Mouse (Mus musculus) limb, embryonic 10.5 days (tissue): ENCODE measurements at regions not wholly inside any gene's neighbourhood (a gene's known extent, or its start where the extent isn't known, plus 50 kb on each side); places are given as distances from the start of the nearest gene placed in this dataset.
A peak's percentile ranks its signal among the peaks of the same experiment; 100 is the strongest.

Experiments used
- DNase-seq: peaks from one replicate; pipeline ENCODE4 v3.0.0-alpha.2; 2017; ENCODE audit warnings: low spot score
- H3K27ac ChIP-seq: fragments of 300-500 bp; sonication (generic); 2 replicates; pipeline ENCODE4 v1.5.1; 2016; ENCODE audit warnings: mild to moderate bottlenecking
- H3K27me3 ChIP-seq: fragments of 300-500 bp; sonication (generic); 2 replicates; pipeline ENCODE4 v1.6.1; 2016; ENCODE audit warnings: low read depth, mild to moderate bottlenecking; ENCODE audit not compliant: poor library complexity, severe bottlenecking
- H3K36me3 ChIP-seq: fragments of 300-500 bp; sonication (generic); 2 replicates; pipeline ENCODE4 v1.6.1; 2016; ENCODE audit warnings: mild to moderate bottlenecking, moderate library complexity
- H3K4me1 ChIP-seq: fragments of 300-500 bp; sonication (generic); 2 replicates; pipeline ENCODE4 v1.6.1; 2016
- H3K4me3 ChIP-seq: fragments of 300-500 bp; sonication (generic); 2 replicates; pipeline ENCODE4 v1.5.1; 2016; ENCODE audit warnings: mild to moderate bottlenecking, moderate library complexity
- H3K9me3 ChIP-seq: fragments of 300-500 bp; sonication (generic); replicated peaks from 2 replicates; pipeline ENCODE4 v1.6.1; 2016; ENCODE audit warnings: mild to moderate bottlenecking
- WGBS: fragments of 180-500 bp; shearing (Covaris S2); methylation state at CpG from one replicate; pipeline ENCODE4 v1.1.7; 2016; 5-methylcytosine and 5-hydroxymethylcytosine counted together

- Histone ChIP-seq H3K4me1 (peaks cover 26% of the 10 kb centered on the region), H3K36me3 (no peaks in the 10 kb centered on the region), H3K4me3 (no peak overlapping the region), H3K27ac (no peak overlapping the region), H3K27me3 (no peaks in the 10 kb centered on the region), H3K9me3 (no peaks in the 10 kb centered on the region)
- peak; percentile 57 for DNase-seq
- WGBS = 61% methylated on average over 6 of the region's 6 CpGs
These were observed 233.6 kb downstream of the Agtpbp1 start for GRCm38 (mm10) chr13:59351461-59351860.

- Histone ChIP-seq H3K9me3 (no peaks in the 10 kb centered on the region), H3K27ac (no peak overlapping the region), H3K27me3 (no peaks in the 10 kb centered on the region), H3K4me1 (peaks cover 26% of the 10 kb centered on the region), H3K4me3 (no peak overlapping the region), H3K36me3 (no peaks in the 10 kb centered on the region)
- no peak for DNase-seq
- WGBS = 58% methylated on average over 7 of the region's 7 CpGs
These were observed 234.3 kb downstream of the Agtpbp1 start for GRCm38 (mm10) chr13:59350613-59351150.

- Histone ChIP-seq H3K27me3 (no peaks in the 10 kb centered on the region), H3K27ac (no peak overlapping the region), H3K9me3 (no peaks in the 10 kb centered on the region), H3K4me1 (peaks cover 11% of the 10 kb centered on the region; the same call in 1 of the 2 replicates), H3K36me3 (no peaks in the 10 kb centered on the region), H3K4me3 (no peak overlapping the region)
- no peak for DNase-seq
These were observed 236.5 kb downstream of the Agtpbp1 start for GRCm38 (mm10) chr13:59348510-59348909.

GRCm38 (mm10) chr13:59341871-59342270, 243.2 kb downstream of the Agtpbp1 start:
- no peak overlapping the region for H3K4me3 ChIP-seq
- no peak for DNase-seq
- peaks cover 23% of the 10 kb centered on the region for H3K4me1 ChIP-seq
- H3K27me3 ChIP-seq = no peaks in the 10 kb centered on the region
- no peaks in the 10 kb centered on the region; the same call in 1 of the 2 replicates for H3K9me3 ChIP-seq
- WGBS = 84% methylated on average over 13 of the region's 13 CpGs
- no peak overlapping the region for H3K27ac ChIP-seq
- no peaks in the 10 kb centered on the region for H3K36me3 ChIP-seq

GRCm38 (mm10) chr13:59338436-59338835, 246.6 kb downstream of the Agtpbp1 start:
- H3K36me3 ChIP-seq = no peaks in the 10 kb centered on the region
- H3K9me3 ChIP-seq = no peaks in the 10 kb centered on the region; the same call in 1 of the 2 replicates
- H3K4me3 ChIP-seq = no peak overlapping the region
- no peak overlapping the region for H3K27ac ChIP-seq
- no peaks in the 10 kb centered on the region for H3K27me3 ChIP-seq
- H3K4me1 ChIP-seq = peaks cover 43% of the 10 kb centered on the region
- no peak for DNase-seq
- 92% methylated on average over 9 of the region's 9 CpGs for WGBS

- H3K27me3 ChIP-seq = no peaks in the 10 kb centered on the region
- no peaks in the 10 kb centered on the region for H3K36me3 ChIP-seq
- no peak for DNase-seq
- 90% methylated on average over 3 of the region's 3 CpGs for whole genome bisulfite sequencing
- H3K27ac ChIP-seq = no peak overlapping the region
- H3K9me3 ChIP-seq = no peaks in the 10 kb centered on the region
- peaks cover 9% of the 10 kb centered on the region; the same call in 1 of the 2 replicates for H3K4me1 ChIP-seq
- no peak overlapping the region for H3K4me3 ChIP-seq
These were observed 261.1 kb downstream of the Agtpbp1 start for GRCm38 (mm10) chr13:59323933-59324332.

- Histone ChIP-seq H3K9me3 (no peaks in the 10 kb centered on the region), H3K4me3 (no peak overlapping the region), H3K4me1 (peaks cover 7% of the 10 kb centered on the region; the same call in 1 of the 2 replicates), H3K27ac (no peak overlapping the region), H3K36me3 (no peaks in the 10 kb centered on the region), H3K27me3 (no peaks in the 10 kb centered on the region)
- peak; percentile 66 for DNase-seq
- 45% methylated on average over 5 of the region's 5 CpGs for WGBS
These were observed 261.6 kb downstream of the Agtpbp1 start for GRCm38 (mm10) chr13:59323441-59323840.

- H3K9me3 ChIP-seq = no peaks in the 10 kb centered on the region
- H3K4me3 ChIP-seq = no peak overlapping the region
- no peaks in the 10 kb centered on the region for H3K27me3 ChIP-seq
- WGBS = 90% methylated on average over 5 of the region's 5 CpGs
- no peak overlapping the region for H3K27ac ChIP-seq
- H3K36me3 ChIP-seq = no peaks in the 10 kb centered on the region
- no peak for DNase-seq
- H3K4me1 ChIP-seq = no peaks in the 10 kb centered on the region
These were observed 264.8 kb downstream of the Agtpbp1 start for GRCm38 (mm10) chr13:59320261-59320660.

GRCm38 (mm10) chr13:59317458-59318005, 267.5 kb downstream of the Agtpbp1 start:
- Histone ChIP-seq H3K4me1 (no peaks in the 10 kb centered on the region), H3K9me3 (no peaks in the 10 kb centered on the region), H3K4me3 (no peak overlapping the region), H3K27me3 (no peaks in the 10 kb centered on the region), H3K27ac (no peak overlapping the region), H3K36me3 (no peaks in the 10 kb centered on the region)
- WGBS = 78% methylated on average over 16 of the region's 16 CpGs
- no peak for DNase-seq

- Histone ChIP-seq H3K36me3 (no peaks in the 10 kb centered on the region), H3K4me1 (peaks cover 7% of the 10 kb centered on the region; the same call in 1 of the 2 replicates), H3K9me3 (no peaks in the 10 kb centered on the region), H3K4me3 (no peak overlapping the region), H3K27me3 (no peaks in the 10 kb centered on the region), H3K27ac (no peak overlapping the region)
- no peak for DNase-seq
- WGBS = 75% methylated on average over 3 of the region's 3 CpGs
These were observed 269.2 kb downstream of the Agtpbp1 start for GRCm38 (mm10) chr13:59315811-59316210.

GRCm38 (mm10) chr13:59314419-59314818, 270.6 kb downstream of the Agtpbp1 start:
- DNase-seq = peak; percentile 45

GRCm38 (mm10) chr13:59313725-59314330, 271.2 kb downstream of the Agtpbp1 start:
- 93% methylated on average over 7 of the region's 7 CpGs for WGBS
- Histone ChIP-seq H3K27me3 (no peaks in the 10 kb centered on the region), H3K4me1 (peaks cover 7% of the 10 kb centered on the region; the same call in 1 of the 2 replicates), H3K36me3 (no peaks in the 10 kb centered on the region), H3K9me3 (no peaks in the 10 kb centered on the region), H3K4me3 (no peak overlapping the region), H3K27ac (no peak overlapping the region)
- no peak for DNase-seq

More at GRCm38 (mm10) chr13:59314419-59314818, 270.6 kb downstream of the Agtpbp1 start:
- H3K27ac ChIP-seq = no peak overlapping the region
- H3K9me3 ChIP-seq = no peaks in the 10 kb centered on the region
- no peaks in the 10 kb centered on the region for H3K27me3 ChIP-seq
- WGBS = 72% methylated on average over 1 of the region's 1 CpGs
- no peak overlapping the region for H3K4me3 ChIP-seq
- H3K36me3 ChIP-seq = no peaks in the 10 kb centered on the region
- peaks cover 7% of the 10 kb centered on the region; the same call in 1 of the 2 replicates for H3K4me1 ChIP-seq

GRCm38 (mm10) chr13:59292905-59293304, 292.1 kb downstream of the Agtpbp1 start:
- no peak for DNase-seq
- H3K4me1 ChIP-seq = peaks cover 7% of the 10 kb centered on the region
- H3K27ac ChIP-seq = no peak overlapping the region
- H3K27me3 ChIP-seq = no peaks in the 10 kb centered on the region
- no peaks in the 10 kb centered on the region for H3K9me3 ChIP-seq
- no peaks in the 10 kb centered on the region for H3K36me3 ChIP-seq
- no peak overlapping the region for H3K4me3 ChIP-seq
- 6% methylated on average over 5 of the region's 5 CpGs for WGBS
